16 mouse cellular contexts compared by ENCODE assay signal in genomic region chr4:65243245-65243644, GRCm38 (mm10).
DNase-seq lines count a peak whose midpoint lies in the region; ATAC-seq lines count a peak whose summit lies in the region.
"Had no signal": no experiment of that assay in that cellular context is flagged by ENCODE, and none has a peak within 500 bp of the region (broad histone marks: within the 10 kb centered on the region; RNA-seq: fewer than 3 reads in every experiment).

No protein-coding gene starts in this region.

- no peaks in the 10 kb centered on the region for H3K36me3 ChIP-seq in hindbrain, embryonic 10.5 days
- H3K36me3 ChIP-seq in hindbrain, embryonic 12.5 days, result no peaks in the 10 kb centered on the region
- H3K36me3 ChIP-seq in neural tube, embryonic 15.5 days, result no peaks in the 10 kb centered on the region
- H3K36me3 ChIP-seq in forebrain, embryonic 14.5 days (ENCODE audit: control insufficient read depth, insufficient read depth, low read length), result no peaks in the 10 kb centered on the region
- H3K36me3 ChIP-seq: hindbrain, embryonic 15.5 days; limb, embryonic 12.5 days; midbrain, embryonic 13.5 days had no signal

- DNase-seq in hindbrain, embryonic 10.5 days (ENCODE audit: low spot score), result peak; percentile 50
- DNase-seq in neural tube, embryonic 10.5 days (ENCODE audit: extremely low spot score, low spot score), result peak; percentile 47
- DNase-seq in mesoderm, embryonic 11.5 days (ENCODE audit: low read depth, low spot score), result peak; percentile 39
- no peak for DNase-seq in urinary bladder, postnatal 4 days (ENCODE audit: low spot score in 2 of 2)
- no peak for DNase-seq in forebrain, embryonic 14.5 days (ENCODE audit: low spot score)
- DNase-seq: forebrain, postnatal 0 days; lung, postnatal 36 days; right cerebral cortex, postnatal 25 days; thymus, postnatal 4 days had no signal

- H3K4me1 ChIP-seq in hindbrain, embryonic 10.5 days (replicated peaks), result peaks cover 49% of the 10 kb centered on the region
- peaks cover 13% of the 10 kb centered on the region for H3K4me1 ChIP-seq in hindbrain, embryonic 12.5 days
- H3K4me1 ChIP-seq in neural tube, embryonic 15.5 days, result no peaks in the 10 kb centered on the region
- peaks cover under 1% of the 10 kb centered on the region; the same call in 1 of the 2 replicates for H3K4me1 ChIP-seq in forebrain, embryonic 14.5 days (ENCODE audit: control insufficient read depth, insufficient read depth, low read length)
- H3K4me1 ChIP-seq: hindbrain, embryonic 15.5 days had no signal

- no peaks in the 10 kb centered on the region for H3K9me3 ChIP-seq in hindbrain, embryonic 10.5 days
- H3K9me3 ChIP-seq in hindbrain, embryonic 12.5 days (replicated peaks), result no peaks in the 10 kb centered on the region
- no peaks in the 10 kb centered on the region for H3K9me3 ChIP-seq in neural tube, embryonic 15.5 days (replicated peaks)
- H3K9me3 ChIP-seq in forebrain, embryonic 14.5 days (replicated peaks; ENCODE audit: control insufficient read depth, low read length), result no peaks in the 10 kb centered on the region
- H3K9me3 ChIP-seq: hindbrain, embryonic 15.5 days; limb, embryonic 12.5 days; midbrain, embryonic 13.5 days had no signal

- H3K4me2 ChIP-seq in hindbrain, embryonic 12.5 days (replicated peaks), result no peak overlapping the region
- H3K4me2 ChIP-seq in neural tube, embryonic 15.5 days, result no peak overlapping the region
- H3K4me2 ChIP-seq in forebrain, embryonic 14.5 days (ENCODE audit: low read length), result no peak overlapping the region
- H3K4me2 ChIP-seq: hindbrain, embryonic 15.5 days; limb, embryonic 12.5 days; midbrain, embryonic 13.5 days had no signal

- no peak for ATAC-seq in hindbrain, embryonic 12.5 days (ENCODE audit: low FRiP score)
- no peak for ATAC-seq in neural tube, embryonic 15.5 days (ENCODE audit: low FRiP score)
- no peak for ATAC-seq in forebrain, embryonic 14.5 days
- ATAC-seq: forebrain, postnatal 0 days; intestine, postnatal 0 days; midbrain, embryonic 13.5 days had no signal

- WGBS in hindbrain, embryonic 10.5 days, result 3% methylated on average over 2 of the region's 2 CpGs
- 9% methylated on average over 2 of the region's 2 CpGs for WGBS in hindbrain, embryonic 12.5 days
- 24% methylated on average over 2 of the region's 2 CpGs for WGBS in neural tube, embryonic 15.5 days
- 43% methylated on average over 2 of the region's 2 CpGs for WGBS in forebrain, embryonic 14.5 days

- peaks cover 27% of the 10 kb centered on the region for H3K27me3 ChIP-seq in hindbrain, embryonic 10.5 days (ENCODE audit: insufficient read depth, poor library complexity, severe bottlenecking)
- H3K27me3 ChIP-seq in hindbrain, embryonic 12.5 days, result no peaks in the 10 kb centered on the region; the same call in 1 of the 2 replicates
- H3K27me3 ChIP-seq in neural tube, embryonic 15.5 days (replicated peaks), result peaks cover 30% of the 10 kb centered on the region
- 0 out of 2 replicates have a peak, but pooled peaks cover 3% of the 10 kb centered on the region for H3K27me3 ChIP-seq in forebrain, embryonic 14.5 days (replicated peaks; ENCODE audit: control insufficient read depth, insufficient read depth, low read length)
- H3K27me3 ChIP-seq: hindbrain, embryonic 15.5 days had no signal

- peak overlapping the region; percentile 75 for H3K27ac ChIP-seq in hindbrain, embryonic 10.5 days
- no peak overlapping the region for H3K27ac ChIP-seq in hindbrain, embryonic 12.5 days
- H3K27ac ChIP-seq in neural tube, embryonic 15.5 days (replicated peaks), result no peak overlapping the region
- H3K27ac ChIP-seq in forebrain, embryonic 14.5 days (ENCODE audit: low read depth, low read length), result no peak overlapping the region
- H3K27ac ChIP-seq: hindbrain, embryonic 15.5 days; limb, embryonic 12.5 days; liver, embryonic 14.5 days; midbrain, embryonic 13.5 days had no signal

- no peak overlapping the region for H3K9ac ChIP-seq in hindbrain, embryonic 12.5 days
- no peak overlapping the region for H3K9ac ChIP-seq in neural tube, embryonic 15.5 days (replicated peaks)
- H3K9ac ChIP-seq in forebrain, embryonic 14.5 days (ENCODE audit: low read length), result no peak overlapping the region
- H3K9ac ChIP-seq: forebrain, postnatal 0 days; hindbrain, embryonic 15.5 days; limb, embryonic 12.5 days; liver, embryonic 14.5 days; midbrain, embryonic 13.5 days had no signal

- H3K4me3 ChIP-seq in hindbrain, embryonic 10.5 days, result no peak overlapping the region
- H3K4me3 ChIP-seq in hindbrain, embryonic 12.5 days, result no peak overlapping the region
- H3K4me3 ChIP-seq in neural tube, embryonic 15.5 days (replicated peaks), result no peak overlapping the region
- no peak overlapping the region for H3K4me3 ChIP-seq in forebrain, embryonic 14.5 days (ENCODE audit: low read depth, low read length)
- H3K4me3 ChIP-seq: hindbrain, embryonic 15.5 days; limb, embryonic 12.5 days; midbrain, embryonic 13.5 days had no signal

Comparison
In these comparisons a context has a peak if more than half of its experiments do, and no peak if none do; other contexts are left out.
1. DNase-seq: peak in hindbrain, embryonic 10.5 days (single experiment), neural tube, embryonic 10.5 days (single experiment) and mesoderm, embryonic 11.5 days (single experiment); none in urinary bladder, postnatal 4 days (0 of 2) and forebrain, embryonic 14.5 days (single experiment).